Mouse (Mus musculus): ENCODE results near the gene Pgm2l1.

Pgm2l1 gene

DNA sequence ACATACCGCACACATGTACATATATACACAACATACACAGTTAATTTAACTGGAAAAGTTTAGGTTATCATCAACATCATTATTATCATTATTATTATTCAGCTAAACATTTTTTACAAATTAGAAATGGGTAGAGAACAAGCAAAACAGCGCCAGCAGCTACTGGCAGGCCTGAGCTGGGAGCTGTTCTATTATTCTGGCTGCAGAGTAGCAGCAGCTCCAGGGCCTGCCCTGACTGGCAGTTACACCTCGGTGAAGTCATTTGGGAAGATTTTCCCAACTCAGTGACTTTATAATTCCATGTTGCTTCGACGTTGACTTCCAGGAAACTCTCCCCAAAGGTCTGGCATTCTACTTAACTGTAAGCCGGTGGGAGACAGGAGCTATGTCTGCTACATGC, 69.5 kb downstream of the Pgm2l1 start:
- no peak for DNase-seq (ENCODE audit: low spot score in 2 of 2)

DNA sequence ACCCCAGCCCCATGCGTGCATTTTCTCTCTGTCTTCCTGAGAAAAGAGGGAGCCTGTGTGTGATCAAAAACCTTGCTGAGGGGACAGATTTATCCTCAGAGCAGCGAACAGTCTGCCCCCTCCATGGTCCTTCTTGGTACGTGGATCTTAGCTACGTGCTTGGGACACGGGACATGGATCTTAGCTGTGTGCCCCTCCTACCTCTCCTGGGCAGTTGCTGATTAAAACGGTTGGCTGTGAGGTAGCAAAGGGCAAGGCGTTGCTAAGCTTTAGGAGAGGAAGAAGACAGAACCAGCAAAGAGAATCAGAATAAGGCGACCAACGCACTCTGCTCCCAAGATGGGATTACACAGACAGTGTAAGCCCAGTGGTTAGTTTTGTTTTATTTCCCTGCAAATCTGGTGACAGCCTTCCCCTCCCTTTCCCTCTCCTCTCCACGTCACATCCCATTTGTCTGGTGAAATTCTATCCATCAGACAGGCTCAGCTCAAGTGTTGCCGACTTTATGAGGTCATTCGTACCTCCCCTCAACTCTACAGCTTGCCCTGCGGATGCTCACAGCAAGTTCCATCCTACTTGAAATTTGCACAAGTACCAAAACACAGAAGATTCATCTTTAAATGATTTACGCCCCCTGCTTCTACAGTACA, 71.8 kb downstream of the Pgm2l1 start:
- DNase-seq (ENCODE audit: low spot score in 2 of 2) = no peak

DNA sequence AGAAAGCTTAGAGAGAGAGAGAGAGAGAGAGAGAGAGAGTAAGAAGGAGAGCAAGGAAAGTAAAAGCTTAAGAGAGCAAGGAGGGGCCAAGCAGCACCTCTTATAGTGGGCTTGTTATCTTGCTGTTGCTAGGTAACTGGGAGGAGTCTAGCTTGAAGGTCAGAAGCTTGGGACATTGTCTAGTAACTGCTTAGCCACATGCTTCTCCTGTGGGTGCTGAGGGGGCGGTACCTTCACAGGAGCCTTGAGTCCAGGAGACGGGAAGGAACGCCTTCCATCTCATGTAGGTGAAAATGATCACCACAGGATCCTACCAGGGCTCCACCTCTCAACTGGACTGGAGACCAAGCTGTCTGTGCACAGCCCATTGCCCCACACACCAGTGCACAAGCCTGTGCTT, 74.2 kb downstream of the Pgm2l1 start:
- no peak for DNase-seq (ENCODE audit: low spot score in 2 of 2)

DNA sequence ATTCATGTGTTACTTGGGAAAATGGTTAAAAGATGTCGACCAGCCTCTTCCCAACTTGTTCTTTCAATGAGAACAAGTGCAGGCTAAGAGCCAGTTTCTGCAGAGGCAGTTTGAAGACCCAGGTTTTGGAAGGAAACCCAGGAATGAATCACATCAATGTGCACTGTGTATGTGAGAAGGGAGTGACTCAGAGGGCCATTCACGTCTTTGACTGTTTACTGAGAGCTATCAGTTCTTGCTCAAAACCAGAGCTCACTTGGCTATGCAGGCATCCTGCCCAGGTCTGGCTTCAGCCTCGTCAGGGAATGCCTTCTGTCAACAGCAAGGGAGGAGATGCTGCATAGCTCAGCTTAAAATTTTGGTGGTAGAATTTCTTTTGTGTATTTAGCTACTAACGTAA, 75.1 kb downstream of the Pgm2l1 start:
- peak; percentile 40 to 60 for DNase-seq (ENCODE audit: low spot score in 2 of 2)

DNA sequence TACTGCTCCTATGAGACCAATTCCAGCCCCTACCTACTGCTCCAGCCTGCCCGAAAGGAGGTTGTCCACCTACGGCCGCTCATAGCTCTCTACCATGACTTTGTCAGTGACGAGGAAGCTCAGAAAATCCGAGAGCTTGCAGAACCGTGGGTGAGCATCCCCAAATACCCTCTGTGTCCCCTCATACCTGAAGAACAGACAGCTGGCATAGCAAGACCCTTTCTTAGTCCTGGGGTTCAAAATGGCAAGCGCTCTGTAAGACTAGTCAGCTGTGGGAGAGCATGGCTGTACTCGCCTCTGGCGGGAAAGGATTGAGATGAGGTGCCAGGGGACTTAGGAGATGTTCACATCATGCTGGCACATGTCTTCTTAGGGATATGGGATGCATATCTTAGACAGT, 78.7 kb downstream of the Pgm2l1 start:
- DNase-seq (ENCODE audit: low spot score in 2 of 2) = no peak

- peak; percentile 37 to 38 for DNase-seq (ENCODE audit: low spot score in 2 of 2)
Observed at GRCm38 (mm10) chr7:100307872-100308653, 80.9 kb downstream of the Pgm2l1 start.

- no peak for DNase-seq (ENCODE audit: low spot score in 2 of 2)
Observed at GRCm38 (mm10) chr7:100309216-100309615, 82.0 kb downstream of the Pgm2l1 start.

DNA sequence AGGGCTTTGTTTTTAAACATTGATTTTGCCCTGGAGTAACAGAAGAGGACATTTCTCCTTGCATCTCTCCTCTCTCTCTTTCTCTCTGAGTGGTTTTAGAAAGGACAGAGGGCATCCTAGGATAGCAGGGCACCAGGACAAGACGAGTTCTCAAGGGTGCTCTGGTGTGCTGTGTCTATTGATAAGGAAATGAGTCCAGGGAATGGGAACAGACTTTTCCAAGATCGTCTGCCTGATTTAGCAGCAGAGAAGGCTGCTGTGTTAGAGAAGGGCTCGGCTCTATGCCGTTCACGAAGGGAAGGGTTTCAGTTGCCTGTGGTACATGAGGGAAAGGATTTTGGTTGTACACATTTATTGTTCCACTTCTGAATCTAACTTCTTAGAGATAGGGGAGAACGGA, 82.5 kb downstream of the Pgm2l1 start:
- no peak for DNase-seq (ENCODE audit: low spot score in 2 of 2)

- DNase-seq (ENCODE audit: low spot score in 2 of 2) = no peak
Observed at GRCm38 (mm10) chr7:100310290-100310689, 83.1 kb downstream of the Pgm2l1 start.

DNA sequence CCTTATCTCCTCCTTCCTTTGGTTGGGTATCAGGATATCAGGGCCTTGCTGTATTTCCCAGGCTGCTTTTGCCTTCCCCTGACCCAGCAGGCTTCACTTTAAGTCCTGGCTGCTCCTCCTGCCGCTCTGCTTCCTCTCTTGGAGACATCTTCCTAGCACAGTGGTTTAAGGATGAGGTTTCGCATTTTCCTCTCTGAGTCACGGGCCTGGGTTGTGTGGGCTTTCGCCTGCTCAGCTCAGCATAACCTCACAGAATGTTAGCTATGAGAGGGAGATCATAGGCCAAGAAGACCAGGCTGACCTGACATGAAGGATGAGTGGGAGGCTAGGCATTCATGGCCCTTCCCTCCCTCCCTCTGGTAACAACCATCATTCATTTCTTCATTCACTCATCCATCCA, 85.5 kb downstream of the Pgm2l1 start:
- no peak for DNase-seq (ENCODE audit: low spot score in 2 of 2)

DNA sequence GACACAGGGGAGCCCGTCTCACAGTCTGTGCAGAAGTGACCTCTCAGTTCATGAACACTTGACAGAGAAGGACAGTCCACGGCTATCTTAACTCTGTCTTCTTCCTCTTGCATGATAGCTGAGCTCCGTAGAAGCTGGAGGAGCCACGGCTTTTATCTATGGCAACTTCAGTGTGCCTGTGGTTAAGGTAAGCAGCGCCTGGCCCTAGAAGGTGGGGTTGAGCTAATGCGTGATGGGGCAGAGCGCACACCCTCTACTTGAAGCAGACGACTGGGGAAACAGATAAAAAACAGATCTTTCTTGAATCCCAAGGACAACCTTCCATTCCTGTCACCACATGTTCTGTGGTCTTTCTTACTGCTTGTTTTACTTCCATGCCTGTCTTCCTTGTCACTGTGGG, 89.7 kb downstream of the Pgm2l1 start:
- no peak for DNase-seq (ENCODE audit: low spot score in 2 of 2)

DNA sequence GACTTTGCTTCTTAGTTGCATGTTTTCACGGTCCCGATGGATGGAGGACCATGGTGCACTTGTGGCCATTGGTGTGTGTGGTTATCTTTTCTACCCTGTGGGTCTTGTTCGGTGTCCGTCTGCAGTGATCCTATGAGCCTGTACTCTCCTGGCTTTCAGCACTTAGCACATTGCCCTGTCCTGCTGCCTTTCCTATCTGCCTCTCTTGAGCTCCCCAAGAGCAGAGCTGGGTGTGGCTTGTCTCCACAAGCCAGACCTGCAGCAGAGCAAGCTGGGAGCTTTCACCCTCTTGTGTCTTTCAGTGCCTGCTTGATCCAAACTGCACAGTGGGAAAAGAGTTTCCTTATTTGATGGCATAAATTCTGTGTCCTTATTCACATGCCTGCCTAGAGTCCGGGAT, 90.3 kb downstream of the Pgm2l1 start:
- no peak for DNase-seq (ENCODE audit: low spot score in 2 of 2)

GRCm38 (mm10) chr7:100323721-100324120, 96.5 kb downstream of the Pgm2l1 start:
- DNase-seq (ENCODE audit: low spot score in 2 of 2) = no peak

GRCm38 (mm10) chr7:100325482-100325881, 98.3 kb downstream of the Pgm2l1 start:
- no peak for DNase-seq (ENCODE audit: low spot score in 2 of 2)

- DNase-seq (ENCODE audit: low spot score in 2 of 2) = no peak
Observed at GRCm38 (mm10) chr7:100327514-100327913, 100.3 kb downstream of the Pgm2l1 start.

All from frontal cortex, postnatal 14 days (tissue).